Mouse (Mus musculus) bone marrow macrophage, adult 2 months (primary cell): ENCODE measurements around the gene Itpr1. TPM values are rescaled to one million over a fixed set of nuclear protein-coding genes. Genes with fewer than 3 reads are reported as not detected.

Experiments used
- H3K27ac ChIP-seq: 2 replicates; pipeline ENCODE4 v1.5.1; 2012; ENCODE audit warnings: low read depth, low read length; ENCODE audit not compliant: insufficient read depth
- H3K4me1 ChIP-seq: 2 replicates; pipeline ENCODE4 v1.6.1; 2012; ENCODE audit warnings: low read length; ENCODE audit not compliant: control insufficient read depth, insufficient read depth
- H3K4me3 ChIP-seq: 2 replicates; pipeline ENCODE4 v1.5.1; 2012; ENCODE audit warnings: mild to moderate bottlenecking, low read length, moderate library complexity; ENCODE audit not compliant: insufficient read depth
- CTCF ChIP-seq: IDR thresholded peaks from 2 replicates; pipeline ENCODE4 v1.5.1; 2012; ENCODE audit warnings: low read depth, mild to moderate bottlenecking, low read length, moderate library complexity
- POLR2A ChIP-seq: IDR thresholded peaks from 2 replicates; pipeline ENCODE4 v1.6.1; 2012; ENCODE audit warnings: mild to moderate bottlenecking, low read depth, low read length, borderline replicate concordance
- polyA plus RNA-seq: library from polyadenylated mRNA; stranded (reverse); fragments of >200 nt; gene quantifications from 2 replicates; pipeline ENCODE4 v1.2.4, GENCODE M21; 2012; ENCODE audit not compliant: missing spikeins, insufficient read depth, insufficient read length

The Itpr1 gene
- polyA plus RNA-seq, 1 experiment, result 10.9 TPM

DNA sequence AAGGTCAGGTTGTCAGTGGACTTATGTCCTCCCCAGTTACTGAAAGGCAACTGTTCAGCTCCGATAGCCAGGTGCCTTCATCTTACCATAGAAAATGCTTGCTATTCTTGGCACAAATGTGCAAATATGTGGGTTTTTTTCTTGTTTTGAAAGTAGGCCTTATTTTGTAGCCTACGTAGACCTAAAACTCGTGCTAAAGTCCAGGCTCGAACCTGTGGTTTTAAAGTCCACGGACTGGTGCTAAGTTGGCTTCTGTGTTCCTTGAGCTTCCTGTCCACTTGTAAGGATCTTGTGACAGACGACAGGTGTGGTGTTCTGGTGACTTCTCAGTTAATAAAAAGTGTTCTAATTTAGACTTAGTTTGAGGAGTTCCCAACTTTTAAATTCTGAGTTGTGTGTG is 15.2 kb downstream of the Itpr1 start:
- Histone ChIP-seq H3K4me3 (no peak overlapping the region), H3K4me1 (peaks cover 22% of the 10 kb centered on the region), H3K27ac (no peak overlapping the region)
- no peak for TF ChIP-seq CTCF
- no peak for TF ChIP-seq POLR2A

GRCm38 (mm10) chr6:108228601-108229000 is 15.7 kb downstream of the Itpr1 start:
- peaks cover 26% of the 10 kb centered on the region for H3K4me1 ChIP-seq
- no peak overlapping the region for H3K4me3 ChIP-seq
- no peak overlapping the region for H3K27ac ChIP-seq
- TF ChIP-seq POLR2A (no peak), CTCF (no peak)

DNA sequence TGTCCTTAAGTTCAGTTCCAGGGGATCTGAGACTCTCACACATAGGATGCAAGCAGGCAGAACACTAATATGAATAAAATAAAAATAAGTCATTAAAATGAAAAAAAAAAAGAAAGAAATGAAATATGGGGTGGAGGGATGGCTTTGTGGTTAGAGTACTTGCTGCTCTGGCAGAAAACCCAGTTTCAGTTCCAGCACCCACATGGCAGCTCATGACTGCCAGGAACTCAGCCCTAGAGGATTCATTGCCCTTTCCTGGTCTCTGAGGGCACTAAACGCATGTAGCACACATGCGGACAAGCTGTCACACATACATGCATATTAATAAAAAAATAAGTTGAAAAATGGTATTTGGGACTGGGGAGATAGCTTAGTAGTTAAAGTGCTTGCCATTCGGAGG is 17.7 kb downstream of the Itpr1 start:
- H3K4me1 ChIP-seq, result peaks cover 26% of the 10 kb centered on the region
- no peak overlapping the region for H3K27ac ChIP-seq
- H3K4me3 ChIP-seq, result no peak overlapping the region
- no peak for TF ChIP-seq CTCF
- TF ChIP-seq POLR2A, result no peak

DNA sequence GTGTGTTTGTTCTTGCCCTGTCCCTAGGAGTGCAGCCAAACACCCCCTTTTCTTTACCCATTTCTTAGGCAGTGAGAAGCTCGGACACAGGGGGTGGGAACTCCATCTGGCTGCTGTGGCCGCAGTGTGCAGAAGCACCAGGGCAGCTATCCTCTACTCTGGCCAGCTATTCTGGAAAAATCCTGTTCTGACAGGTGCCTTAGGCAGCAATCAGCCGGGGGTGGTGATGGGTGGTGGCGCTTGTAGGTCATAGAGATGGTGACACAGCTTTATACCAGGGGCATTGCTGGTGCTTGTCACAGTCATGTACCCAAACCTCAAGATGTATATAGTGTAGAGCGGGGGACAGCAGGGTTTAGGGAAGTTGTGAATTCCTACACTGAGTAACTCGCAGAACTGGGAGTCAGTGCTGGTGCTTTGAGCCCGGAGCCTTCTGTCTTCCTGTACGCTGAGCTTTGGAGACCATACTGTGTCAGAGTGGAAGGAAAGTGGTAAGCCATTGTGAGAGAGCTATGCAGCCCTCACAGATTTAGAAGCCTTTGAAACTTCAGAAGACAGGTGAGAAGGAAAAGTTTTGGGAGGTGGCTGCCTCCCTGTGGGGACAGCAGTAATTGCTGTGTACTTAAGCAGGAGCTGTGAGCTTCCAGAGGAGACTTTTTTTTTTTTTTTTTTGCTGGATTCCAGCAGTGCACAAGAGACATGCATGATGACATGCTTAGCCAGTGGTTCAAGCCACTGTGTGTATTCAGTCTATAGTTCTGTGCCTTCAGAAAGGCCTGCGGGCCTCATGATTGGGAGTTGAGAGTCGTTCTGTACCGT is 19.2 kb downstream of the Itpr1 start:
- Histone ChIP-seq H3K27ac (no peak overlapping the region), H3K4me3 (no peak overlapping the region), H3K4me1 (peaks cover 26% of the 10 kb centered on the region)
- TF ChIP-seq POLR2A (no peak), CTCF (no peak)

GRCm38 (mm10) chr6:108233070-108233469 is 20.2 kb downstream of the Itpr1 start:
- peaks cover 26% of the 10 kb centered on the region for H3K4me1 ChIP-seq
- TF ChIP-seq CTCF (no peak), POLR2A (no peak)
- H3K4me3 ChIP-seq, result no peak overlapping the region
- H3K27ac ChIP-seq, result no peak overlapping the region

- TF ChIP-seq POLR2A (no peak), CTCF (no peak)
- no peak overlapping the region for H3K4me3 ChIP-seq
- peaks cover 26% of the 10 kb centered on the region for H3K4me1 ChIP-seq
- H3K27ac ChIP-seq, result no peak overlapping the region
Observed at GRCm38 (mm10) chr6:108234536-108234935, 21.6 kb downstream of the Itpr1 start.

- H3K4me3 ChIP-seq, result no peak overlapping the region
- H3K27ac ChIP-seq, result no peak overlapping the region
- H3K4me1 ChIP-seq, result peaks cover 22% of the 10 kb centered on the region
- TF ChIP-seq POLR2A (no peak), CTCF (no peak)
Observed at GRCm38 (mm10) chr6:108235680-108236123, 22.8 kb downstream of the Itpr1 start.

GRCm38 (mm10) chr6:108236411-108236921 is 23.6 kb downstream of the Itpr1 start:
- no peak for TF ChIP-seq POLR2A
- TF ChIP-seq CTCF, result no peak
- peaks cover 18% of the 10 kb centered on the region for H3K4me1 ChIP-seq
- H3K4me3 ChIP-seq, result no peak overlapping the region
- no peak overlapping the region for H3K27ac ChIP-seq

DNA sequence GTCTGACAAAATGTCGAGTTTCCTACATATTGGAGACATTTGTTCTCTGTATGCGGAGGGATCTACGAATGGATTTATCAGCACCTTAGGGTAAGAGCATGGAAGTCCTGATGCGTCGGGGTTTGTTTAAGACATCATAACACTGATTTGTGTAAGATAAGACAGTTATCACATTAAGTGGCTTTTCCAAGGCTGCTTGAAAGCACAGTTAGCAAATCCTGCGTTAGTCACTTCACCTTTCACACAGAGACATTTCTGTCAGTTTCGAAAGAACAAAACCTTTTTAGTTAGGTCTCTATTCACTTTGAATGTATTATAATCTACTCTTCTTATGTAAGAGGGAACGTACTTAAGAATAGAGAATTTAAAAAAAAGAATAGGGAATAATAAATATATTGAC is 24.1 kb downstream of the Itpr1 start:
- H3K4me3 ChIP-seq, result no peak overlapping the region
- TF ChIP-seq CTCF (no peak), POLR2A (no peak)
- H3K27ac ChIP-seq, result no peak overlapping the region
- peaks cover 14% of the 10 kb centered on the region for H3K4me1 ChIP-seq

GRCm38 (mm10) chr6:108237585-108237984 is 24.7 kb downstream of the Itpr1 start:
- TF ChIP-seq CTCF, result no peak
- TF ChIP-seq POLR2A, result no peak
- no peak overlapping the region for H3K27ac ChIP-seq
- H3K4me1 ChIP-seq, result peaks cover 9% of the 10 kb centered on the region
- no peak overlapping the region for H3K4me3 ChIP-seq

DNA sequence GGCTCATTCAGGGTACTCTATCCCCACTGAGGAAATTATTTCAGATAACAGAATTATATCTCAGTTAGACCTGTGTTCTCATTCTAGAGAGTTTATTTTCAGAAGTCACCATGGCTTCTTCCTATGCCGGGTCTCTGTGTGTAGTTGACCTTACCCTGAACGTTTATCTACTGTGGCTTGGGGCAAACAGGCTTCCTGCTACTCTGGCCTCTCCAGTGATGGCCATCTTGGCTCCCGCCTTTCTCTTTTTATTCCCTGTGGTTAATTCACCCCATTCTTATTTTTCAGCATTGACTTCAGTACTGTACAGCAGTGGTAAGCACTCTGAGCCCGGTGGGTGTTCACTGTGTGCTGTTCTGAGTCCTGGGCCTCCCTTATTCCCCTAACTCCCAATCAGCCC is 25.1 kb downstream of the Itpr1 start:
- peaks cover 7% of the 10 kb centered on the region for H3K4me1 ChIP-seq
- H3K27ac ChIP-seq, result no peak overlapping the region
- TF ChIP-seq POLR2A (no peak), CTCF (no peak)
- H3K4me3 ChIP-seq, result no peak overlapping the region
